Mouse (Mus musculus) brain, embryonic 14.5 days (tissue): ENCODE results near the gene Nmb.

ENCODE experiments used
- CTCF ChIP-seq: fragments of 200-500 bp; IDR thresholded peaks from 2 replicates; pipeline ENCODE4 v1.5.1; 2012; ENCODE audit warnings: inconsistent platforms, mild to moderate bottlenecking, moderate library complexity, borderline replicate concordance; ENCODE audit not compliant: insufficient read depth, insufficient read length; ENCODE audit errors: extremely low read depth
- POLR2A ChIP-seq: fragments of 200-500 bp; IDR thresholded peaks from 2 replicates; pipeline ENCODE4 v1.6.1; 2012; ENCODE audit warnings: mild to moderate bottlenecking, inconsistent platforms, borderline replicate concordance; ENCODE audit not compliant: poor library complexity, insufficient read depth, insufficient read length, severe bottlenecking; ENCODE audit errors: extremely low read depth

GRCm38 (mm10) chr7:80885666-80886065 lies 19.2 kb downstream of the Nmb start:
- TF ChIP-seq CTCF: peak; percentile 26; the same call in 1 of the 2 replicates
- TF ChIP-seq POLR2A: no peak
